Mouse (Mus musculus) left cerebral cortex, adult 2 months (tissue): ENCODE measurements around the gene Lurap1. TPM values are rescaled to one million over a fixed set of nuclear protein-coding genes. Genes with fewer than 3 reads are reported as not detected.

Experiments
- DNase-seq, 2 experiments: peaks; one replicate each; pipeline ENCODE4 v3.0.0; 2021 to 2022; ENCODE audit warnings: low spot score in 2 of 2, mixed read lengths in 1 of 2; ENCODE audit errors: extremely low spot score in 1 of 2
- H3K27ac ChIP-seq: fragments of 200-600 bp; 2 replicates; pipeline ENCODE4 v1.8.1; 2022
- H3K4me3 ChIP-seq: fragments of 200-600 bp; 2 replicates; pipeline ENCODE4 v1.8.1; 2022
- CTCF ChIP-seq: fragments of 200-600 bp; IDR thresholded peaks from 2 replicates; pipeline ENCODE4 v1.8.1; 2022; ENCODE audit warnings: antibody characterized with exemption, mild to moderate bottlenecking, moderate library complexity
- intact Hi-C: fragments of 180-260 bp; cut with DNase I; formaldehyde crosslinking; loops from one replicate; pipeline ENCODE4 v1.15.1; 2025
- total RNA-seq, 2 experiments: library from RNA; stranded (reverse); gene quantifications; 2 replicates each; pipeline ENCODE4 v1.2.3; 2021

The Lurap1 gene
- total RNA-seq, 2 experiments from 2014 or later: 28.4 to 31.2 TPM

- intact Hi-C loops: no loop called here
- no peak for DNase-seq
- no peak overlapping the region for H3K4me3 ChIP-seq
- H3K27ac ChIP-seq: peak overlapping the region; percentile 96
- no peak for TF ChIP-seq CTCF
These were observed 23.5 kb upstream of the Lurap1 start for GRCm38 (mm10) chr4:116174466-116175116.

GRCm38 (mm10) chr4:116173752-116174151 lies 22.6 kb upstream of the Lurap1 start:
- intact Hi-C loops: no loop called here
- H3K4me3 ChIP-seq: no peak overlapping the region

GRCm38 (mm10) chr4:116173072-116173471 lies 21.9 kb upstream of the Lurap1 start, which contains the start of the genes 1700042G07Rik and Gm49337:
TSS of gene 1700042G07Rik (plus strand) at chr4:116173372.
TSS of gene Gm49337 (plus strand) at chr4:116173384.
- peak within 1 kb of the TSS; percentile 96 for H3K27ac ChIP-seq
- no peak for DNase-seq
- no peak within 1 kb of the TSS for H3K4me3 ChIP-seq
- TF ChIP-seq CTCF: no peak
- intact Hi-C loops: no loop called here

More at GRCm38 (mm10) chr4:116173752-116174151, 22.6 kb upstream of the Lurap1 start:
- no peak for TF ChIP-seq CTCF
- peak overlapping the region; percentile 96 for H3K27ac ChIP-seq
- no peak for DNase-seq

GRCm38 (mm10) chr4:116169353-116169672 lies 18.2 kb upstream of the Lurap1 start:
- DNase-seq: no peak
- intact Hi-C loops: loop anchor here (1.0 to 5.0 kb wide), 3 partner anchors 113 to 233 kb away; no protein-coding TSS in a partner anchor
- no peak overlapping the region for H3K27ac ChIP-seq
- H3K4me3 ChIP-seq: no peak overlapping the region
- TF ChIP-seq CTCF: no peak

GRCm38 (mm10) chr4:116168617-116169352 lies 17.6 kb upstream of the Lurap1 start:
- Histone ChIP-seq H3K27ac (no peak overlapping the region), H3K4me3 (no peak overlapping the region)
- peak; percentile 72 to 76 for DNase-seq
- intact Hi-C loops: loop anchor here (1.0 to 5.0 kb wide), 3 partner anchors 114 to 234 kb away; no protein-coding TSS in a partner anchor
- TF ChIP-seq CTCF: peak; percentile 67

- intact Hi-C loops: loop anchor here (5.0 kb wide), 2 partner anchors 175 to 235 kb away; no protein-coding TSS in a partner anchor
- TF ChIP-seq CTCF: peak; percentile 25
- no peak for DNase-seq
These were observed 16.3 kb upstream of the Lurap1 start, which contains the start of gene Tspan1 for GRCm38 (mm10) chr4:116167404-116167803. TSS of gene Tspan1 (minus strand) at chr4:116167601.

GRCm38 (mm10) chr4:116165708-116166407 lies 14.7 kb upstream of the Lurap1 start:
- TF ChIP-seq CTCF: no peak
- no peak for DNase-seq
- Histone ChIP-seq H3K4me3 (no peak overlapping the region), H3K27ac (no peak overlapping the region)
- intact Hi-C loops: loop anchor here (5.0 kb wide), 2 partner anchors 176 to 236 kb away; no protein-coding TSS in a partner anchor

More at GRCm38 (mm10) chr4:116167404-116167803, 16.3 kb upstream of the Lurap1 start, which contains the start of gene Tspan1:
- Histone ChIP-seq H3K4me3 (no peak within 1 kb of the TSS), H3K27ac (no peak within 1 kb of the TSS)

GRCm38 (mm10) chr4:116164759-116165554 lies 13.8 kb upstream of the Lurap1 start:
- no peak overlapping the region for H3K27ac ChIP-seq
- no peak overlapping the region for H3K4me3 ChIP-seq
- no peak for DNase-seq
- no peak for TF ChIP-seq CTCF
- intact Hi-C loops: loop anchor here (5.0 kb wide), 2 partner anchors 177 to 237 kb away; no protein-coding TSS in a partner anchor

GRCm38 (mm10) chr4:116162142-116162541 lies 11.0 kb upstream of the Lurap1 start:
- Histone ChIP-seq H3K27ac (peak overlapping the region; percentile 52; the same call in 1 of the 2 replicates), H3K4me3 (no peak overlapping the region)
- no peak for DNase-seq
- no peak for TF ChIP-seq CTCF
- intact Hi-C loops: loop anchor here (1.0 kb wide), 1 partner anchor 14 kb away; no protein-coding TSS in a partner anchor

- no peak for TF ChIP-seq CTCF
- DNase-seq: peak; percentile 61 to 75
- H3K4me3 ChIP-seq: no peak overlapping the region
- intact Hi-C loops: no loop called here
- peak overlapping the region; percentile 85 for H3K27ac ChIP-seq
These were observed 9.6 kb upstream of the Lurap1 start for GRCm38 (mm10) chr4:116160769-116161168.

GRCm38 (mm10) chr4:116159912-116160311 lies 8.8 kb upstream of the Lurap1 start:
- peak in 1 of 2 experiments; percentile 35 for DNase-seq
- Histone ChIP-seq H3K4me3 (no peak overlapping the region), H3K27ac (peak overlapping the region; percentile 85)
- TF ChIP-seq CTCF: peak; percentile 71
- intact Hi-C loops: no loop called here
